Mouse (Mus musculus) spleen, adult 2 months (tissue): ENCODE results near the gene Stk24. TPM values are rescaled to one million over a fixed set of nuclear protein-coding genes. Genes with fewer than 3 reads are reported as not detected.

Source experiments
- DNase-seq, 2 experiments: peaks; one replicate each; pipeline versions ENCODE4 v3.0.0 to v3.0.0-alpha.2; 2012 to 2021; ENCODE audit warnings: low spot score in 2 of 2, low read depth in 1 of 2
- H3K27ac ChIP-seq: fragments of 200-500 bp; 2 replicates; pipeline ENCODE4 v1.5.1; 2012; ENCODE audit warnings: low read length, inconsistent platforms; ENCODE audit not compliant: insufficient read depth
- H3K27me3 ChIP-seq: fragments of 200-500 bp; 2 replicates; pipeline ENCODE4 v1.6.1; 2012; ENCODE audit warnings: mild to moderate bottlenecking, moderate library complexity, low read length, inconsistent platforms; ENCODE audit not compliant: control insufficient read depth, insufficient read depth
- H3K36me3 ChIP-seq: fragments of 200-500 bp; 2 replicates; pipeline ENCODE4 v1.6.1; 2012; ENCODE audit warnings: mild to moderate bottlenecking, low read length, inconsistent platforms; ENCODE audit not compliant: control insufficient read depth, insufficient read depth
- H3K4me1 ChIP-seq: fragments of 200-500 bp; 2 replicates; pipeline ENCODE4 v1.6.1; 2011; ENCODE audit warnings: inconsistent platforms; ENCODE audit not compliant: control insufficient read depth, insufficient read depth, insufficient read length
- H3K4me3 ChIP-seq: fragments of 200-500 bp; 2 replicates; pipeline ENCODE4 v1.5.1; 2011; ENCODE audit warnings: mild to moderate bottlenecking, inconsistent platforms; ENCODE audit not compliant: insufficient read depth, insufficient read length; ENCODE audit errors: extremely low read depth
- CTCF ChIP-seq: fragments of 200-500 bp; IDR thresholded peaks from 2 replicates; pipeline ENCODE4 v1.5.1; 2011; ENCODE audit warnings: mild to moderate bottlenecking, inconsistent platforms; ENCODE audit not compliant: insufficient read depth, insufficient read length, insufficient replicate concordance; ENCODE audit errors: extremely low read depth
- POLR2A ChIP-seq: fragments of 200-500 bp; IDR thresholded peaks from 2 replicates; pipeline ENCODE4 v1.6.1; 2011; ENCODE audit warnings: low read depth, low read length, inconsistent platforms
- WGBS: fragments of 180-500 bp; shearing (Covaris S2); methylation state at CpG from one replicate; pipeline ENCODE4 v1.1.7; 2018; 5-methylcytosine and 5-hydroxymethylcytosine counted together
- polyA plus RNA-seq: library from polyadenylated mRNA; depleted of rRNA; stranded (reverse); fragments of >200 nt; gene quantifications from 2 replicates; pipeline ENCODE4 v1.2.3, GENCODE M21; 2012

Stk24 gene
- polyA plus RNA-seq, 1 experiment, result 32.6 TPM

- no peak for DNase-seq
- Histone ChIP-seq H3K27ac (no peak overlapping the region; the same call in 1 of the 2 replicates), H3K4me3 (no peak overlapping the region), H3K36me3 (no peaks in the 10 kb centered on the region), H3K27me3 (no peaks in the 10 kb centered on the region), H3K4me1 (peaks cover 55% of the 10 kb centered on the region; the same call in 1 of the 2 replicates)
- 53% methylated on average over 5 of the region's 5 CpGs for WGBS
- no peak for TF ChIP-seq CTCF
- TF ChIP-seq POLR2A, result no peak
These were observed 50.3 kb downstream of the Stk24 start for GRCm38 (mm10) chr14:121329401-121330089.

- peaks cover 58% of the 10 kb centered on the region; the same call in 1 of the 2 replicates for H3K4me1 ChIP-seq
- no peak for TF ChIP-seq CTCF
- TF ChIP-seq POLR2A, result no peak
- H3K27me3 ChIP-seq, result no peaks in the 10 kb centered on the region
- 41% methylated on average over 5 of the region's 5 CpGs for WGBS
- no peak for DNase-seq
- no peak overlapping the region for H3K27ac ChIP-seq
- H3K4me3 ChIP-seq, result no peak overlapping the region
- H3K36me3 ChIP-seq, result no peaks in the 10 kb centered on the region
These were observed 50.9 kb downstream of the Stk24 start for GRCm38 (mm10) chr14:121328878-121329277.

- TF ChIP-seq POLR2A, result no peak
- no peak for TF ChIP-seq CTCF
These were observed 53.4 kb downstream of the Stk24 start for GRCm38 (mm10) chr14:121326432-121326831.

GRCm38 (mm10) chr14:121324521-121325330 is 55.1 kb downstream of the Stk24 start:
- H3K4me1 ChIP-seq, result peaks cover 63% of the 10 kb centered on the region; the same call in 1 of the 2 replicates
- peak in 1 of 2 experiments; percentile 58 for DNase-seq
- TF ChIP-seq POLR2A (no peak), CTCF (no peak)
- no peaks in the 10 kb centered on the region for H3K27me3 ChIP-seq
- WGBS, result 30% methylated on average over 17 of the region's 17 CpGs
- no peaks in the 10 kb centered on the region for H3K36me3 ChIP-seq
- no peak overlapping the region for H3K4me3 ChIP-seq
- no peak overlapping the region for H3K27ac ChIP-seq

More at GRCm38 (mm10) chr14:121326432-121326831, 53.4 kb downstream of the Stk24 start:
- 27% methylated on average over 2 of the region's 2 CpGs for WGBS
- Histone ChIP-seq H3K27ac (no peak overlapping the region), H3K4me1 (peaks cover 71% of the 10 kb centered on the region; the same call in 1 of the 2 replicates), H3K4me3 (no peak overlapping the region), H3K36me3 (no peaks in the 10 kb centered on the region), H3K27me3 (no peaks in the 10 kb centered on the region)
- DNase-seq, result no peak

- Histone ChIP-seq H3K27me3 (no peaks in the 10 kb centered on the region), H3K4me3 (no peak overlapping the region), H3K27ac (no peak overlapping the region), H3K4me1 (peaks cover 48% of the 10 kb centered on the region; the same call in 1 of the 2 replicates), H3K36me3 (no peaks in the 10 kb centered on the region)
- WGBS, result 73% methylated on average over 7 of the region's 7 CpGs
- DNase-seq, result no peak
- TF ChIP-seq CTCF, result no peak
- no peak for TF ChIP-seq POLR2A
These were observed 57.2 kb downstream of the Stk24 start for GRCm38 (mm10) chr14:121322641-121323040.

- no peaks in the 10 kb centered on the region for H3K27me3 ChIP-seq
- no peak overlapping the region for H3K4me3 ChIP-seq
- no peaks in the 10 kb centered on the region for H3K36me3 ChIP-seq
- peaks cover 43% of the 10 kb centered on the region; the same call in 1 of the 2 replicates for H3K4me1 ChIP-seq
- DNase-seq, result no peak
- 81% methylated on average over 5 of the region's 5 CpGs for WGBS
- TF ChIP-seq CTCF (no peak), POLR2A (no peak)
- no peak overlapping the region for H3K27ac ChIP-seq
These were observed 57.7 kb downstream of the Stk24 start for GRCm38 (mm10) chr14:121322150-121322549.

GRCm38 (mm10) chr14:121318382-121318781 is 61.4 kb downstream of the Stk24 start:
- TF ChIP-seq CTCF (no peak), POLR2A (no peak)
- WGBS, result 24% methylated on average over 5 of the region's 5 CpGs
- no peaks in the 10 kb centered on the region for H3K27me3 ChIP-seq
- no peaks in the 10 kb centered on the region for H3K36me3 ChIP-seq
- no peak overlapping the region for H3K27ac ChIP-seq
- no peak overlapping the region for H3K4me3 ChIP-seq
- no peak for DNase-seq
- peaks cover 25% of the 10 kb centered on the region; the same call in 1 of the 2 replicates for H3K4me1 ChIP-seq
